Mouse (Mus musculus) embryonic facial prominence, embryonic 11.5 days (tissue): ENCODE data around the gene Get4. TPM values are rescaled to one million over a fixed set of nuclear protein-coding genes. Genes with fewer than 3 reads are reported as not detected.
A peak's percentile ranks its signal among the peaks of the same experiment; 100 is the strongest.

Experiments
- ATAC-seq: fragments of 200-750 bp; cut with Nextera tagmentation; replicated peaks from 2 replicates; pipeline ENCODE4 v1.8.0; 2017; ENCODE audit warnings: low read depth; ENCODE audit not compliant: insufficient number of reproducible peaks, low FRiP score, low TSS enrichment
- DNase-seq: peaks from one replicate; pipeline ENCODE4 v3.0.0-alpha.2; 2015; ENCODE audit warnings: low spot score
- H3K27ac ChIP-seq: fragments of 300-500 bp; sonication (generic); replicated peaks from 2 replicates; pipeline ENCODE4 v1.5.1; 2014; ENCODE audit warnings: mild to moderate bottlenecking, low read depth, low read length, control low read depth
- H3K27me3 ChIP-seq: fragments of 300-500 bp; sonication (generic); 2 replicates; pipeline ENCODE4 v1.6.1; 2014; ENCODE audit warnings: mild to moderate bottlenecking, low read length, moderate library complexity, mixed read lengths; ENCODE audit not compliant: control insufficient read depth, insufficient read depth
- H3K36me3 ChIP-seq: fragments of 300-500 bp; sonication (generic); replicated peaks from 2 replicates; pipeline ENCODE4 v1.6.1; 2014; ENCODE audit warnings: low read depth, mild to moderate bottlenecking, low read length, moderate library complexity, mixed read lengths; ENCODE audit not compliant: control insufficient read depth, insufficient read depth
- H3K4me1 ChIP-seq: fragments of 300-500 bp; sonication (generic); 2 replicates; pipeline ENCODE4 v1.6.1; 2014; ENCODE audit warnings: low read length, mixed read lengths; ENCODE audit not compliant: control insufficient read depth, insufficient read depth
- H3K4me2 ChIP-seq: fragments of 300-500 bp; sonication (generic); 2 replicates; pipeline ENCODE4 v1.6.1; 2014; ENCODE audit warnings: low read depth, mild to moderate bottlenecking, control low read depth, low read length, moderate library complexity
- H3K4me3 ChIP-seq: fragments of 300-500 bp; sonication (generic); 2 replicates; pipeline ENCODE4 v1.5.1; 2014; ENCODE audit warnings: low read depth, low read length, control low read depth
- H3K9ac ChIP-seq: fragments of 300-500 bp; sonication (generic); replicated peaks from 2 replicates; pipeline ENCODE4 v1.6.1; 2014; ENCODE audit warnings: mild to moderate bottlenecking, control low read depth, low read length
- H3K9me3 ChIP-seq: fragments of 300-500 bp; sonication (generic); replicated peaks from 2 replicates; pipeline ENCODE4 v1.6.1; 2016; ENCODE audit warnings: mild to moderate bottlenecking, low read length, inconsistent platforms, mixed read lengths; ENCODE audit not compliant: control insufficient read depth
- WGBS: fragments of 180-500 bp; shearing (Covaris S2); extraction: QIAGEN DNeasy Blood & Tissue Kit; methylation state at CpG from one replicate; pipeline ENCODE4 v1.1.7; 2014; 5-methylcytosine and 5-hydroxymethylcytosine counted together
- polyA plus RNA-seq: library from polyadenylated mRNA; unstranded; fragments of >200 nt; fragmentation: Nextera tagmentation; extraction: Ambion mirVana; gene quantifications from 2 replicates; pipeline ENCODE4 v1.2.1, GENCODE M21; 2014

Get4 gene
- polyA plus RNA-seq: 123 and 146 TPM in 2 replicates

- peak; percentile 99 for DNase-seq
- Histone ChIP-seq H3K27ac (peak within 1 kb of the TSS; percentile 78), H3K4me3 (peak within 1 kb of the TSS; percentile 78), H3K4me1 (peaks cover 6% of the 10 kb centered on the region), H3K4me2 (peak within 1 kb of the TSS; percentile 74), H3K9ac (peak within 1 kb of the TSS; percentile 71), H3K9me3 (no peaks in the 10 kb centered on the region), H3K36me3 (no peaks in the 10 kb centered on the region; the same call in 1 of the 2 replicates), H3K27me3 (no peaks in the 10 kb centered on the region)
- ATAC-seq: peak; percentile 95
- under 1% methylated on average over 90 of the region's 90 CpGs for WGBS
Measured at GRCm38 (mm10) chr5:139252081-139252909, at the start of gene Get4. Gene Get4 (plus strand): TSS chr5:139252324.

GRCm38 (mm10) chr5:139203312-139203711 is 48.8 kb upstream of the Get4 start:
- no peak overlapping the region for H3K9ac ChIP-seq
- no peaks in the 10 kb centered on the region for H3K9me3 ChIP-seq
- DNase-seq (no peak), ATAC-seq (no peak)
- H3K4me1 ChIP-seq: peaks cover 2% of the 10 kb centered on the region; the same call in 1 of the 2 replicates
- H3K4me3 ChIP-seq: no peak overlapping the region
- H3K36me3 ChIP-seq: no peaks in the 10 kb centered on the region
- H3K4me2 ChIP-seq: no peak overlapping the region
- H3K27me3 ChIP-seq: no peaks in the 10 kb centered on the region
- WGBS: 87% methylated on average over 5 of the region's 5 CpGs
- H3K27ac ChIP-seq: no peak overlapping the region

GRCm38 (mm10) chr5:139206081-139206480 is 46.0 kb upstream of the Get4 start:
- no peak for DNase-seq
- Histone ChIP-seq H3K4me3 (no peak overlapping the region), H3K9me3 (no peaks in the 10 kb centered on the region), H3K36me3 (no peaks in the 10 kb centered on the region; the same call in 1 of the 2 replicates), H3K4me2 (no peak overlapping the region), H3K27me3 (no peaks in the 10 kb centered on the region), H3K4me1 (peaks cover 2% of the 10 kb centered on the region; the same call in 1 of the 2 replicates), H3K9ac (no peak overlapping the region), H3K27ac (no peak overlapping the region)
- no peak for ATAC-seq
- WGBS: 55% methylated on average over 4 of the region's 4 CpGs

- no peak overlapping the region for H3K9ac ChIP-seq
- H3K9me3 ChIP-seq: no peaks in the 10 kb centered on the region
- no peak overlapping the region for H3K4me3 ChIP-seq
- ATAC-seq: no peak
- H3K4me1 ChIP-seq: no peaks in the 10 kb centered on the region
- DNase-seq: no peak
- no peak overlapping the region for H3K27ac ChIP-seq
- no peaks in the 10 kb centered on the region for H3K27me3 ChIP-seq
- WGBS: 66% methylated on average over 7 of the region's 7 CpGs
- no peak overlapping the region for H3K4me2 ChIP-seq
- H3K36me3 ChIP-seq: no peaks in the 10 kb centered on the region; the same call in 1 of the 2 replicates
Measured at GRCm38 (mm10) chr5:139206525-139206924, 45.6 kb upstream of the Get4 start.

- no peak for DNase-seq
- no peak for ATAC-seq
Measured at GRCm38 (mm10) chr5:139208183-139208582, 43.9 kb upstream of the Get4 start.

GRCm38 (mm10) chr5:139208871-139209684 is 43.0 kb upstream of the Get4 start:
- no peak overlapping the region for H3K4me2 ChIP-seq
- no peaks in the 10 kb centered on the region; the same call in 1 of the 2 replicates for H3K36me3 ChIP-seq
- H3K9ac ChIP-seq: no peak overlapping the region
- no peaks in the 10 kb centered on the region for H3K27me3 ChIP-seq
- DNase-seq (no peak), ATAC-seq (no peak)
- H3K4me3 ChIP-seq: no peak overlapping the region
- no peaks in the 10 kb centered on the region for H3K9me3 ChIP-seq
- no peak overlapping the region for H3K27ac ChIP-seq
- no peaks in the 10 kb centered on the region for H3K4me1 ChIP-seq
- WGBS: 88% methylated on average over 10 of the region's 10 CpGs

More at GRCm38 (mm10) chr5:139208183-139208582, 43.9 kb upstream of the Get4 start:
- H3K4me1 ChIP-seq: no peaks in the 10 kb centered on the region
- H3K9me3 ChIP-seq: no peaks in the 10 kb centered on the region
- no peak overlapping the region for H3K4me3 ChIP-seq
- H3K27ac ChIP-seq: no peak overlapping the region
- no peaks in the 10 kb centered on the region for H3K27me3 ChIP-seq
- H3K36me3 ChIP-seq: no peaks in the 10 kb centered on the region; the same call in 1 of the 2 replicates
- H3K9ac ChIP-seq: no peak overlapping the region
- no peak overlapping the region for H3K4me2 ChIP-seq

- no peak for DNase-seq
- WGBS: 94% methylated on average over 7 of the region's 7 CpGs
- Histone ChIP-seq H3K36me3 (no peaks in the 10 kb centered on the region; the same call in 1 of the 2 replicates), H3K4me2 (no peak overlapping the region), H3K27ac (no peak overlapping the region), H3K9ac (no peak overlapping the region), H3K9me3 (no peaks in the 10 kb centered on the region), H3K27me3 (no peaks in the 10 kb centered on the region), H3K4me1 (no peaks in the 10 kb centered on the region), H3K4me3 (no peak overlapping the region)
- ATAC-seq: no peak
Measured at GRCm38 (mm10) chr5:139209685-139210026, 42.5 kb upstream of the Get4 start.
